In genomic region chr5:64162582-64162981, GRCm38 (mm10) we compare ENCODE assay signal across 25 mouse cellular contexts. TPM values are rescaled to one million over a fixed set of nuclear protein-coding genes. Genes with fewer than 3 reads are reported as not detected.
DNase-seq lines count a peak whose midpoint lies in the region; ATAC-seq and TF ChIP-seq lines count a peak whose summit lies in the region.
"Had no signal": no experiment of that assay in that cellular context is flagged by ENCODE, and none has a peak within 500 bp of the region (broad histone marks: within the 10 kb centered on the region; RNA-seq: fewer than 3 reads in every experiment).

No protein-coding gene starts in this region.

- H3K79me2 ChIP-seq in myocyte (ENCODE audit: control insufficient read depth, insufficient read depth): peaks cover 23% of the 10 kb centered on the region

- DNase-seq in gastrocnemius, adult 18-20 months (ENCODE audit: low spot score): peak; percentile 56
- no peak for DNase-seq in gastrocnemius, adult 8-10 months (ENCODE audit: low spot score in 2 of 2)
- no peak for DNase-seq in liver, embryonic 11.5 days (ENCODE audit: low spot score)
- no peak for DNase-seq in liver, embryonic 14.5 days (ENCODE audit: low read depth in 3 of 3, low spot score in 3 of 3)
- no peak for DNase-seq in heart, adult 18-20 months
- no peak for DNase-seq in natural killer cell, adult 2 months (ENCODE audit: low spot score in 2 of 2)
- DNase-seq: adrenal gland, adult 8-10 months; adrenal gland, postnatal 25 days; cerebellum, adult 11-12 months; cerebellum, adult 8-10 months; cerebellum, postnatal 10 days; cerebellum, postnatal 36 days; heart, postnatal 10 days; heart, postnatal 36 days had no signal

- no peak for TF ChIP-seq POLR2A in myocyte (IDR thresholded peaks at IDR 0.05; ENCODE audit: insufficient read length, low read depth)

- no peaks in the 10 kb centered on the region for H3K36me3 ChIP-seq in liver, embryonic 12.5 days
- no peaks in the 10 kb centered on the region for H3K36me3 ChIP-seq in liver, embryonic 11.5 days (ENCODE audit: control insufficient read depth, insufficient read depth, low read length)
- no peaks in the 10 kb centered on the region for H3K36me3 ChIP-seq in liver, embryonic 14.5 days (replicated peaks; ENCODE audit: control insufficient read depth, insufficient read depth, low read depth)
- H3K36me3 ChIP-seq in myocyte (ENCODE audit: control insufficient read depth, insufficient read depth): no peaks in the 10 kb centered on the region
- H3K36me3 ChIP-seq: forebrain, embryonic 10.5 days; heart, embryonic 12.5 days; heart, embryonic 15.5 days; hindbrain, embryonic 10.5 days; hindbrain, embryonic 13.5 days had no signal

- H3ac ChIP-seq in myocyte (ENCODE audit: control insufficient read depth, insufficient read length): no peak overlapping the region

- no peak for TF ChIP-seq EP300 in liver, embryonic 14.5 days (IDR thresholded peaks at IDR 0.05; ENCODE audit: low read depth)

- H3K9me3 ChIP-seq in liver, embryonic 12.5 days (replicated peaks): no peaks in the 10 kb centered on the region
- no peaks in the 10 kb centered on the region for H3K9me3 ChIP-seq in liver, embryonic 11.5 days (ENCODE audit: control insufficient read depth, low read length)
- no peaks in the 10 kb centered on the region for H3K9me3 ChIP-seq in liver, embryonic 14.5 days (ENCODE audit: control insufficient read depth, low read length)
- H3K9me3 ChIP-seq: forebrain, embryonic 10.5 days; forebrain, embryonic 13.5 days; heart, embryonic 12.5 days; heart, embryonic 15.5 days; hindbrain, embryonic 10.5 days; hindbrain, embryonic 13.5 days had no signal

- peaks cover 35% of the 10 kb centered on the region for H3K27me3 ChIP-seq in liver, embryonic 12.5 days (replicated peaks)
- peaks cover 11% of the 10 kb centered on the region for H3K27me3 ChIP-seq in liver, embryonic 11.5 days (replicated peaks; ENCODE audit: control insufficient read depth, insufficient read depth, low read length)
- H3K27me3 ChIP-seq in liver, embryonic 14.5 days (ENCODE audit: control insufficient read depth, insufficient read depth, low read length): peaks cover 5% of the 10 kb centered on the region; the same call in 1 of the 2 replicates
- no peaks in the 10 kb centered on the region for H3K27me3 ChIP-seq in myocyte (ENCODE audit: control insufficient read depth, insufficient read depth, insufficient read length)

- H3K4me3 ChIP-seq in liver, embryonic 12.5 days: no peak overlapping the region
- no peak overlapping the region for H3K4me3 ChIP-seq in liver, embryonic 11.5 days (ENCODE audit: low read depth, low read length)
- no peak overlapping the region for H3K4me3 ChIP-seq in liver, embryonic 14.5 days (ENCODE audit: insufficient read depth in 1 of 2, low read depth in 2 of 2, low read length in 2 of 2)
- H3K4me3 ChIP-seq in myocyte: no peak overlapping the region
- H3K4me3 ChIP-seq: forebrain, embryonic 10.5 days; forebrain, embryonic 13.5 days; heart, embryonic 12.5 days; heart, embryonic 15.5 days; hindbrain, embryonic 10.5 days; hindbrain, embryonic 13.5 days had no signal

- H3K9ac ChIP-seq in liver, embryonic 12.5 days: no peak overlapping the region
- no peak overlapping the region for H3K9ac ChIP-seq in liver, embryonic 11.5 days (ENCODE audit: low read depth, low read length)
- no peak overlapping the region for H3K9ac ChIP-seq in liver, embryonic 14.5 days (replicated peaks)
- H3K9ac ChIP-seq: forebrain, embryonic 13.5 days; heart, embryonic 12.5 days; heart, embryonic 15.5 days; hindbrain, embryonic 13.5 days had no signal

- 77% methylated on average over 5 of the region's 5 CpGs for WGBS in liver, embryonic 12.5 days (ENCODE audit: insufficient replicate concordance)
- WGBS in liver, embryonic 11.5 days: 83% methylated on average over 5 of the region's 5 CpGs
- WGBS in liver, embryonic 14.5 days (ENCODE audit: insufficient replicate concordance): 81% methylated on average over 5 of the region's 5 CpGs

- peaks cover 62% of the 10 kb centered on the region for H3K4me1 ChIP-seq in liver, embryonic 12.5 days
- peaks cover 14% of the 10 kb centered on the region for H3K4me1 ChIP-seq in liver, embryonic 11.5 days (replicated peaks; ENCODE audit: control insufficient read depth, insufficient read depth, low read length)
- H3K4me1 ChIP-seq in liver, embryonic 14.5 days (replicated peaks; ENCODE audit: control insufficient read depth in 2 of 2, insufficient read depth in 2 of 2, low read length in 1 of 2): peaks cover 26 to 32% of the 10 kb centered on the region in 2 experiments

- H3K27ac ChIP-seq in liver, embryonic 12.5 days: no peak overlapping the region
- no peak overlapping the region for H3K27ac ChIP-seq in liver, embryonic 11.5 days (ENCODE audit: low read depth, low read length)
- H3K27ac ChIP-seq in liver, embryonic 14.5 days: no peak overlapping the region
- H3K27ac ChIP-seq: forebrain, embryonic 10.5 days; forebrain, embryonic 13.5 days; heart, embryonic 15.5 days; hindbrain, embryonic 10.5 days; hindbrain, embryonic 13.5 days had no signal

- no peak for ATAC-seq in liver, embryonic 12.5 days
- ATAC-seq in liver, embryonic 11.5 days (replicated peaks; ENCODE audit: low FRiP score): no peak
- ATAC-seq in liver, embryonic 14.5 days (ENCODE audit: insufficient read depth): no peak
- ATAC-seq: activated CD4-positive, CD25-positive, alpha-beta regulatory T cell, adult 4 months; forebrain, embryonic 13.5 days; forebrain, embryonic 16.5 days; hindbrain, embryonic 16.5 days had no signal

- H3K4me2 ChIP-seq in liver, embryonic 12.5 days: peak overlapping the region; percentile 94
- no peak overlapping the region for H3K4me2 ChIP-seq in liver, embryonic 11.5 days
- peak overlapping the region; percentile 100 for H3K4me2 ChIP-seq in liver, embryonic 14.5 days (ENCODE audit: low read depth)
- peak overlapping the region; percentile 96 for H3K4me2 ChIP-seq in myocyte (ENCODE audit: low read depth)
- H3K4me2 ChIP-seq: heart, embryonic 15.5 days; hindbrain, embryonic 13.5 days had no signal

- TF ChIP-seq CTCF in liver, embryonic 14.5 days (IDR thresholded peaks at IDR 0.05; ENCODE audit: low read depth): no peak

TF ChIP-seq in myocyte, 11 proteins besides CTCF, POLR2A, EP300 and RAD21:
- TF ChIP-seq TCF12 (IDR thresholded peaks at IDR 0.05; ENCODE audit: insufficient read depth, poor library complexity, severe bottlenecking) (no peak), E2F4 (IDR thresholded peaks at IDR 0.05; ENCODE audit: insufficient read depth) (no peak), CEBPB (IDR thresholded peaks at IDR 0.05; ENCODE audit: insufficient read depth, poor library complexity, severe bottlenecking) (no peak), USF1 (IDR thresholded peaks at IDR 0.05; ENCODE audit: low read depth) (no peak), REST (IDR thresholded peaks at IDR 0.05; ENCODE audit: insufficient read depth, insufficient read length) (no peak)

RNA-seq across cellular contexts. Expression of gene Tbc1d1, which starts 6.5 kb away (rescaled TPM):
- 10 to 100 TPM; 57.2 to 73.9 TPM for total RNA-seq in gastrocnemius, adult 18-20 months (2021)
- total RNA-seq in gastrocnemius, adult 8-10 months (2022): 100 to 1,000 TPM in 1 of 4 experiments, 10 to 100 TPM in 3; 52.4 to 135 (median 62.0) TPM
- polyA plus RNA-seq in liver, embryonic 12.5 days (2016; fragmentation: Nextera tagmentation; extraction: Ambion mirVana): 13.2 and 13.8 TPM in 2 replicates
- polyA plus RNA-seq in liver, embryonic 11.5 days (2014; fragmentation: Nextera tagmentation; extraction: Ambion mirVana): 25.6 and 25.9 TPM in 2 replicates
- 3.5 and 4.8 TPM in 2 replicates for polyA plus RNA-seq in liver, embryonic 14.5 days (2012; rRNA removed)
- 5.6 and 6.7 TPM in 2 replicates for polyA plus RNA-seq in liver, embryonic 14.5 days (2014; fragmentation: Nextera tagmentation; extraction: Ambion mirVana)
- 41.8 TPM for polyA plus RNA-seq in myocyte (2012; fragmentation: generic; extraction: Trizol)
- total RNA-seq in heart, adult 18-20 months (2021): 10 to 100 TPM; 11.0 to 13.3 TPM
